Mouse (Mus musculus) testis, adult 2 months (tissue): ENCODE data around the gene Rhoj.

Experiments
- CTCF ChIP-seq: fragments of 200-500 bp; IDR thresholded peaks from 2 replicates; pipeline ENCODE4 v1.5.1; 2012; ENCODE audit warnings: low read depth, mild to moderate bottlenecking, inconsistent platforms, low read length, moderate library complexity; ENCODE audit not compliant: control insufficient read depth, insufficient read depth, insufficient replicate concordance
- POLR2A ChIP-seq: fragments of 200-500 bp; IDR thresholded peaks from 2 replicates; pipeline ENCODE4 v1.6.1; 2012; ENCODE audit warnings: low read depth, mild to moderate bottlenecking, inconsistent platforms, low read length, moderate library complexity; ENCODE audit not compliant: control insufficient read depth

- TF ChIP-seq POLR2A (no peak), CTCF (no peak)
Observed at GRCm38 (mm10) chr12:75374437-75374836, 66.3 kb downstream of the Rhoj start.
